Mouse (Mus musculus): ENCODE data around the gene Mylk.
"Not testable (repeated sequence)": the region's sequence is repeated elsewhere in the genome, so short reads cannot be mapped to it uniquely, and the experiment has no call there.

The Mylk gene

DNA sequence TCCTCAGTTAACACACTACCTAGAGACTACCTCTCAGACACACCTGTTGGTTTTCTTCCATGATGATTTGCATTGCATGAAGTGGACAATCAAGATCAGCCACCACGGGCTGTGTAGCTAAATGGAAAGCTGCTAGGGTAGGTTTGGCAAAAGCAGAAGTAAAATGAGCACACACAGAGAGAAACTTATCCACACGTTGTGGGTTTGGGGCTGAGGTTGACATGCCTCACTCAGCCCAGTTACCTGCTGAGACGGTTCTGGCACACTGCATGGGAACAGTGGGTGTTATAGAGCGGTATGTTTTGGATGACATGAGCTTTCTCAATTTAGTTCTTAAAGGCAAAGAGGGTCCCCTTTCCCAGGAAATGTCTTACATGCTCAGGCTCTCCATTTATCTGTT, 25.1 kb downstream of the Mylk start:
- no peak for DNase-seq (ENCODE audit: low spot score in 2 of 2)

DNA sequence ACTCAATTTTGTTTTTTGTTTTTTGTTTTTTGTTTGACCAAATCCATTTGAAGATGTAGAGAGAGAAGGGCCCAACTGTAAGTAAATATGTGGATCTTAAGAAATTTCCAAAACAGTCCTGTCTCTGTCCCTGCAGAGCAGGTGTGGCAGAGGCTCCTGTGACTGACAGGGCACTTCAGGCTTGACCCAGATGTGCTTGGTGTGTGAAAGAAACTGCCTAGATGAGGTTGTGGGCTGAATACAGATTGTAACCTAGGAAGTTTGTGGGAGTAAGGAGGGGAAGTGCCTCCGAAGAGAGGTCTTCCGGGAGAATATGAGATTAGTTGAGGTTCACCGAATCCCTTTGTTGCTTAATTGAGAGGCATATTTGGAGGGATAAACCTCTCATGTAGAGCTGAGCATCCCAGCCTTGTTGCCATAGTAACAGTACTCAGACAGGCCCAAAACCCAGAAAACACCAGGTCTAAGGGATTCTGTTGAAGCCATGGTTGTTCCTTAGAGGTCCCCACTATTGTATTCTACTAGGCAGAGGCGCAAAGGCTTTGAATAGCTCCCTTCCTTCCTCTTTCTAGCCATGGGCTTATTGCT, 27.5 kb downstream of the Mylk start:
- no peak for DNase-seq (ENCODE audit: low spot score in 2 of 2)

DNA sequence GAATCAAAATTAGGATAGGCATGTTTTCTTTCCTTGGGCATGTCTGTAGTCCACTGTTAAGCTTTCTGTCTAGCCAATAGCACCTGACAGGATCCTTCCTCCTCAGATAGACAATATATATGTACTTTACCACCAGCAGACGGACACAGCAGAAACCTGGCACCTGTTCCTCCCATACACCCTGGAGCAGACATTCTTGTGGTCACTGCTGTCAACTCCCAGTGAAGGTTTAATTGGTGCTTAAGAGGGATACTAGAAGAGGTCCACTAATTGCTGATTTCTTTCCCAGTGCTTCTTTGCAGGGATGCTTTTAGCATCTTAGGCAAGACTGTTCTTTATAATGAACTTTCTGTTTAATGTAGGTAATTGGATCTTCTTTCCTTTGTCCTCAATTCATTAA, 37.4 kb downstream of the Mylk start:
- DNase-seq (ENCODE audit: low spot score in 2 of 2): no peak

DNA sequence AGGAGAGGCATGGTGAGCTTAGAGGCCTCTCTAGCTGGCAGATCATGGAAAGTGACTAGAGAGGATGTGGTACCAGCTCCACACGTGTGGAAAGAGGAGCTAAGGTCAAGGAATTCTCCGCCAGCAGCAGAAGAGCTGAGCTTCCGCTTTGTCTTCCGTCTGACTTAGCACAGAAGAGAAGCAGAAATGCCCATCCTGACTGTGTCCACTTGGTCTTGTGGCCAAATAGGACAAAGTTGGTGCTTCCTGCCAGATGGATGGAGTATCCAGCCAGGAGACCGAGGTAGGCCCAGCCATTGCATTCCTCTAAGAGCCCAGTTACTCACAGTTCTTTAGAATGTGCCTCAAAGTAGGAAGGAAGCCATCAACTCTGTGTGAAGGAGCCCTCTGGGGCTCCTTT, 38.5 kb downstream of the Mylk start:
- no peak for DNase-seq (ENCODE audit: low spot score in 2 of 2)

DNA sequence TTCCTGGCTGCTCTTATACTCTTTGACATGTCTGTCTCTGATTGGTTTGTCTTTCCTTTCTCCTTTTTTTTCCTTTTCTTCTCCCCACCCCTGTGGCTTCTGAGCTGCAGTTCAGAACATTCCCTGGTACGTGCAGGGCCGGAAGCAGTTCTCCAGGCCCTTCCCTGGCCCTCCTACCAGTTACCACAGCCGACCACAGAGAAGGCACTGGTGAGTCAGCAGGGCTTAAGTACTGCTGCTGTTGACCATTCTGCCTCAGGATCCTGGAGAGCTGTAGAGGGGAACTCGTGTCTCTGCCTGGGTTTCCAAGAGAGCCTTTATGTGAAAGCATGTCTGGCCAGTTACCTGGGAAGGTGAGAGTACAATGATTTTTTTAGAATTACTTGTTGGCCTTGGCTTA, 39.7 kb downstream of the Mylk start:
- no peak for DNase-seq (ENCODE audit: low spot score in 2 of 2)

DNA sequence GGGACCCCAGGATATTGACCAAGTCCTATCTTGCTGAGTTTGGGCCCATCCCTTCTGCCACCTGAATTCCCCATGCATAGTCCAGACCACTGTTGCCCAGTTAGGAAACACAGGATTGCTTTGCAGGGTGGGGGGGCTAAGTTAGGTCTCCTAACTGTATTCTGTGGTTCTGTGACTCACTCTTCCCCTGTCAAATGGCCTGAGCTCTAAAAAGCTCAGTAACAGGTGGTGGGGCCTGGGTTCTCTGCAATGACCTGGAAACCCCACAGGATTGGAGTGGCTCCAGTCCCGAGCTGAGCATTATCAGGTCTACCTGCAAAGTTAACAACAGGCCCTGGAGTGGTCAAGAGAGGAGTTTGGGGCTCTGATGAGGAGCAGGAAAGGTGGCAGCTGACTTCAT, 47.5 kb downstream of the Mylk start:
- no peak for DNase-seq (ENCODE audit: low spot score in 2 of 2)

DNA sequence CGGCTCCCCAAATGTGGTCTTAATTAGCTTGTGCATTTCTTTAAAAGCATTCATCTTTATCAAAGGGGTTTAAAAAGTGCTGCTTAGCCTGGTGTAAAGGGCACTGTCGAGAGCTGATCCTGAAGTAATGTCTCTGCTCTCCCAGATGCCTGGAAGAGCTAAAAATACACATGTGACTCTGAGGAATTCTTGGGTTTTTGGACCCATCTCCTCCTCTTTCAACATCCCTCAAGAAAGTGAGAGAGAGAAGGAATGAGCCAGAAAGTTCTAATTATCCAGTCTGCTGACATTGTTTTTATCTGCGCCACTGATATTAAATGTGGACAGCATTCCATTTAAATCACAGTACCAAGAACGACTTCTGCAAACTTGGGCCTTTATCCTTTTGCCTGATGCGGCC, 48.0 kb downstream of the Mylk start:
- peak; percentile 9 to 12 for DNase-seq (ENCODE audit: low spot score in 2 of 2)

DNA sequence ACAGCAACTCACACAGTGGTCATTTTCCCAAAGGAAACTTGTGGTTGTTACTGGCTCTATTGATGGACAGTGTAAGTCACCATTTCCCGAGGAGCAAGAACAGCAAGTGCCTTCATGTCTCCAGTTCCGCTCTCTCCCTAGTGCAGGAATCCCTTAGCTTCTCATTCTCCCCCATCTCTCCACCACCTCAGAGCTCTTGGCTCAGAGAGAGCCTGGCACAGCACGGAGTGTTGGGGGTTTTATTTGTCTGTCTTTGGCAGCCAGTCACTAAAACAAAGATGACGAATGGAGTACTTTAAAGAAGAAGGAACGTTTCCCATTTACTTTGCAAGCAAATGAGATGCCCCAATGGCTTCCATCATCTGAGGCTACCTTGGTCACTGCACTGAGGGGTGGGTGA, 56.2 kb downstream of the Mylk start:
- no peak for DNase-seq (ENCODE audit: low spot score in 2 of 2)

DNA sequence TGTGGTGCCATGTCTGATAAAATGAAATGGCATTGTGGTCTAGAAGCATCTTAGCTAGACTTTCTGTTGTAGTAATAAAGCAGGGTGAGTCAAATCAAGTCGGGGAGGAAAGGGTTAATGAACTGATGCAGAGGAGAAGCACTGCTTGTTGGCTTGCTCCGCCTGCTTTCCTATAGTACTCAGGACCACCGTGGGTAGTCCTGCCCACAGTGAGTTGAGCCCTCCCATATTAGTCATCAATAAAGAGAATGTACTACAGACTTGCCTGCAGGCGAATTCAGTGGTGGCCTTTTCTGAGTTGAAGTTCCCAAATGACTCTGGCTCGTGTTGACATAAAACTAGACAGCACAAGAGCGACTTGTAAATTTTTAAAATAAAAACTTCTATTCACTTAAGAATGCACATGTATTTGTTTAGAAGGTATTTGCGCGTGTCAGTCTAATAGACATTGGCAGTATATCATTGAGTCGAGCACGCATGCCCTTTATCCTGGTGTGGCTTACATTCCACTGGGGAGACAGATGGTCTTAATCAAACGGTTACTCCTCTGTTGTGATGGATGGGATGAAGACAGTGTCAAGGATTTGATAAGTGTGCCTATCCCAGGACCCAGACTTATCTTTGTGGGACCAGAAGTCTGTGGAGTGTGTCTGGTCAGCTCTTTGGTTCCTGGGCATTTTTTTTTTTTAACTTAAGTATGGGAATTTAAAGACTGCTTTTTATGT, 59.4 kb downstream of the Mylk start:
- DNase-seq (ENCODE audit: low spot score in 2 of 2): no peak

DNA sequence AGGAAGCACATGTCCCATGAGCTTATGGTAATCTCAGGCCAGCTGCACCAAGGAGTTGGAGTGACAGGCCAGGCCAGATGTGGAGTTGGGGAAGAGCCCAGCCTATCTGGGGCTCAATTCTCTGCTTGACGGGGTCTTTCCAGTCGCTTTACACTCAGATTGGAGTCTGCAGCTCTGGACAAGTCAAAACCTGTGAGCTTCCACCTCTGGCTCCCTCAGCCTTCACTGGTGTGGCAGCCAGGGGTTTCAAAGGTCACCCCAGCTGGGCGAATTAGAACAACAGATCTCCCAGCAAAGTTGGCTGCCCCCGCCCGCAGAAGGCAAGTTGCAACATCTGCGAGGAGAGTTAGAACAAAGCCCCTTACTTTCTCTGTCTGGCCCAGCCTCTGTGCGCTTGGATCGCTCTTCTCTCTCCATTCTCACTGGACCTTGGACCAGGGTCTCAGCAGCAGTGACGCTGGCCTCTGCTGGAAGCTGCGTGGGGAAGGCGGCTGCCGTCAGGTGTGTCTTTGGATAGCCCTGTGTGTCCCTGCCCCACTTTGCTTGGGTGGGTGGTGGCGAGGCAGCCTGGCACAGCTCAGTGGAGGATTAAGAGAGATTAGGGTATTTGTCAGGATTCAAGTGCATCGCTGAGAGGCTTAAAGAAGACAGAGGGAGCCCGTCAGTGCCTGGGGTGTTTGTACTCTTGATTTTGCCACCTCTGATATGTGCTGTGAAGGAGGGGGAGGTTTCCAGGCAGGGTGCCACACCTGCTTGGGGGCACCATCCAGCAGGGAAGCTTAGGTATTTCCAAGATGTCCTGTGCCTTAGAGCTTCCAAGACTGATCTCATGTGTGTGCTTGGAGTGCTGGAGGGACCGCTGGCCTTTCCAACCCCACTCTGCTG, 62.1 kb downstream of the Mylk start:
- peak; percentile 35 to 44 for DNase-seq (ENCODE audit: low spot score in 2 of 2)

DNA sequence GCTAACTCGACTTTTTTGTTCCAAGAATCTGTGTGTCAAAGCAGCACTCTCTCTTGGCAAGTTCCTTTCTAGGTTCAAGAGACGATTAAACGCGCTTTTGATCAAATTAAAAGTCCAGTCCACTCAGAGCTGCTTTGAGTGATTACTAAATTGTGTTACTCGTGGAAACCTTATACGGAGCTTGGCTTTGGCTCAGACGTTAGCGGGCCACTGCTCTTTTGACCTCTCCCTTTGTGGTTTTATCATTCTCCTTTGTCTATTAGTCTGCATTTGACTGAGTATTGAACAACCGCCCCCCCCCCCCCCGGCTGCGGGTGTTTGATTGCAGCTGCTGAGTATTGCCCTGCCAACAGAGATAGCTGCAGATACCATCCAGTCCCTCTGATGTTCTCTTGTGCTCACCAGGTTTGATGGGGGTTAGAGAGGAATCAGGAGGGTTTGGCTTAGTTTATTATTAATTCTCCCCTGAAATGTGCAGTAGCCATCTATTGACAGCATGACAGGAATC, 62.8 kb downstream of the Mylk start:
- peak in 1 of 2 experiments; percentile 3 for DNase-seq (ENCODE audit: low spot score in 2 of 2)

DNA sequence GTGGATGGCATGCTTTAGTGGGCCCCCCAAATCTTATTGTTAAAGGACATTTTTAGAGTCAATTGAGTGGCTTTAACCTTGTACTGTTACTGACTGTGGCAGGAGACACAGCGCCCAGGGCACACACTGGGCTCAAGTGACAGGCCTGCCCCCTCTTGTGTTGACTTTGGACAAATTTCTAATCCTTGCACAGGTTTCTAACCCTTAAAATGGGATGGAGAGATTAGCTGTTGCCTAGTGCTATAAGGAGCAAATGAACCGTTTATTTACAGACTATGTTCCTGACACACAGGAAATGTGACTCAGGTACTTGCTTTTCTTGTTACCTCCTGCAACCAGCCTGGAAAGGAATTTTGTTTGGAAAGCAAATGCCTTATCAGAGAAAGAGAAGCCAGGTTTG, 67.2 kb downstream of the Mylk start:
- no peak for DNase-seq (ENCODE audit: low spot score in 2 of 2)

DNA sequence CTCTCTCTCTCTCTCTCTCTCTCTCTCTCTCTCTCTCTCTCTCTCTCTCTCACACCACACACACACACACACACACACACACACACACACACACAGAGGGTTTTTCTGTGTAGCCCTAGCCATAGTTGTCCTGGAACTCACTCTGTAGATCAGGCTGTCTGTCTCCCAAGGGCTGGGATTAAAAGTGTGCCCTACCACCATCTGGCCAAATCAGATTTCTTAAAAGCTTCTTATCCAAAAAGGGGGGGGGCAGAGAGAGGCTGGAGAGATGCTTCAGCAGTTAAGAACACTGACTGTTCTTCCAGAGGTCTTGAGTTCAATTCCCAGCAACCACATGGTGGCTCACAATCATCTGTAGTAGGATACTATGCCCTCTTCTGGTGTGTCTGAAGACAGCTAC, 68.2 kb downstream of the Mylk start:
- not testable (repeated sequence) for DNase-seq (ENCODE audit: low spot score in 2 of 2)

DNA sequence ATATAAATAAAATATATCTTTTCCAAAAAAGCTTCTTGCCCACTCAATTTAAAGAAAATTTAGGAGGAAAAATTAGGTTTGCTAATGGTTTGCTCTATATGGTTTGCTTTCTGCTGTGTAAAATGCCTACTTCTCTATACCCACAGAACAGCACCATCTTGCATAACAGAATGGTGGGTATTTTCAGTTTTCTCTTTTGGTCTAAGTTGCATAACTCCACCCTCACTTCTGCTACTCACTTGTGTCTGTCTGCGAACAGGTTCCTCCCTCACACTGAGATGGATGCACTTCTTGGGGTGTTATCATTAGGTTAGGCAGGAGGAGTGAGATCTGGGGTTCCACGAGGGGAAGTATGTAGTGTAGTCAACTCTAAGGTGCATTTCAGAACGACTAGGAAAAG, 68.6 kb downstream of the Mylk start:
- no peak for DNase-seq (ENCODE audit: low spot score in 2 of 2)

DNA sequence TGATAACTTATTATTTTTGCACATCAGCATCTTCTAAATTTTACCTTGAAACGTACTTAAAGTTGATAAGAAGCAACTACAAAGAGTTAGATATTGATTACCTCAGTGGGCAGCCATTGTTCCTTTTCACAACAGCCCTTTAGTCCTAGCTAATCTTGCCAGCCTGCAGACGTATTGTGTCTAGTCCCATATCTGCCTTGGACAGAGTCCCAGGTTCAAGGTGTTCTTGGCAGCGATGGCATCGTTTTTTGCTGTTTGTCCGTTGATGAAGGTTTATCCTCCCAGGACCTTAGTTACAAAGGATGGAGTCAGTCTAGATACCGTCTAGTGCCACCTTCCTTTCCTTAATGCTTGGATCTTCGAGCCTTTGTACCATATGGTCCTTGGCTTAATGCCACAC, 69.6 kb downstream of the Mylk start:
- DNase-seq (ENCODE audit: low spot score in 2 of 2): no peak

DNA sequence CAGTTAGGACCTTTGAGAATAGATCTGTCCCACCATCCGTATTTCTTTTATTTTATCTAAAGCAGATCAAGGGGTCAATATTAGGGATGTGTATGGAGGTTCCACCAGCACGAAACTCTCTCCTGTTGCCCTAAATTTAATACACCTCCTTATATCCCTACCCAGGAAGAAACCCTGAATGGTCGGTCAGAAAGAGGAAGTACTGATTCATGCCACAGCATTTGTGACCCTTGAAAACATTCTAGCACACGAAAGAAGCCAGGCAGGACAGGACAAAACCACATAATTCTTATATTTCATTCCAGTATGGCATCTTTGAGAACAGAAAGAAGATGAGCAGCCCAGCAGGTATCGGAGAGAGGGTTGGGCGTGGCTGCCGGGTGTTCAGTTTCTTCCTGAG, 71.5 kb downstream of the Mylk start:
- DNase-seq (ENCODE audit: low spot score in 2 of 2): no peak

DNA sequence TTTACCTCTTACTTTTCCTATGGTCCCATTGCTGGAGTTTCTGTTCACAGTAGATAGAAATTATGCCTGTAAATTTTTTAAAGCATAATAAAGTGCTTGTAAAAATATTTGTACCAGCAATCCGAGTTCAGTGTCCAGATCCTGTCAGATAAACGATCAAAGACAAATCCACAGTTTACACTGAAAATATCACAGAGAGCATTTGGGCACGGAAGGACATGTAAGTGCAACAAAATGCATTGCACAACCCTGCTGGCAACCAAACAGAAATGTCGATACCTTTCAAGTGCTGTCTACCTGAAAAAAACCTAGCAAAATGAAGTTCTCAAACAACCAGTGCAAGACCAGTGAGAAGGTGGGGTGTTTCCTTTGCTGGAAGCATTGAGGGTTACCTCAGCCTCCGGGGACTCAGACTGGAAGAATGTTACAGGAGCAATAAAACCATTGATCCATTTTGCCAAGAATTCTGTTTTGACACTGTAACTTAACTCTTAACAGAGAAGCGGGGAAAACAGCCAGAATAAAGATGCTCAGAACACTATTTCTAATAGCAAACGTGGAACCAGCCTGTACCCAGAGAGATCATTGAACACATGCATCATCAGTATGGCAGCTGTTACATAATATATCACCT, 80.2 kb downstream of the Mylk start:
- no peak for DNase-seq (ENCODE audit: low spot score in 2 of 2)

DNA sequence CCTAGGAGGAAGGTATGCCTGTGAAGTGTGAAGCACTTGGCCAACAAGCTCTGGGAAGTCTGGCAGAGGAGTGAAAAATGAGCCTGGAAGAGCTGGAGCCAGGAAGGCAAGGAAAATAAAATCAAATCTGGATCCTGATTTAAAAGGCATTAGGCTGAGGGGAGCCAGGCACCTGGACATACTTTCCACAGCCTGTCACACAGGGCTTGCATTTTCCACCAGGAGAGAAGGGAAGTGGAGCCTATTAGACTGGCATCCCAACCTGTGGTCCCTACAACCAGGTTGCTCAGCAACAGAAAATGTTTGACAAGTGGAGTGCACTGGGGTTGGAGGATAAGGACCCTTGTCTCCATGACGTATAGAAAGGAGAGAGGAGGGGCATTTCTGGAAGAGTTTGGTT, 89.5 kb downstream of the Mylk start:
- DNase-seq (ENCODE audit: low spot score in 2 of 2): no peak

DNA sequence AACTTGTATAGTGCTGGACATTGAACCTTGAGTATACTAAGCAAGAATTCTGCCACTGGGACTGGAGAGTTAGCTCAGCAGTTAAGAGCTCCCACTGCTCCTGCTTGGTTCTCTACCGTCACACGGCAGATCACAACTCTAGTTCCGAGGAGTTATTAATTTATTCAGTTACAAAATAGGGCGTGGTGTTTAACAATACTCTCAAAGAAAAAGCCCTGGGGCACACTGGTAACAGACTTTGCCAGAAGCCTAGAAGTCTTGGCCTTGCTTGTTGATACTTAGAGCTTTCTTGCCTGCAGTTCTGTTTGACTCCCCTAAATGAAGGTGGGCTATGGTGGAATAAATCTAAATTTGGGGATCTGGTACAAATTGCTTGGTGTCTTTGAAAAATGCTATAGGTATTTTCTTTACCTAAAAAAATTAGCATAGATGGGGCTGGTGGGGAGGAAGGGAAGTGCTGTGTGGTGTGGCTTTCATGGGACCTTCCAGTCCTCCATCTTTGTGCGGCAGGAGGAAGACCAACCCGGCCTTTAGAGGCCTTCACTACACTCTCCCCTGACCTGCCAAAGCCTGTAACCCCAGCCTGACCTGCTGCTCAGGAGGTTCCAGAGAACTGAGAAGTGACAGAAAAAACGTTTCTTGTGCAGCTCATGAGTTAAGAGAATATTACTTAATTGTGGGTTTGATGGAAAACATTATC, 94.1 kb downstream of the Mylk start:
- no peak for DNase-seq (ENCODE audit: low spot score in 2 of 2)

DNA sequence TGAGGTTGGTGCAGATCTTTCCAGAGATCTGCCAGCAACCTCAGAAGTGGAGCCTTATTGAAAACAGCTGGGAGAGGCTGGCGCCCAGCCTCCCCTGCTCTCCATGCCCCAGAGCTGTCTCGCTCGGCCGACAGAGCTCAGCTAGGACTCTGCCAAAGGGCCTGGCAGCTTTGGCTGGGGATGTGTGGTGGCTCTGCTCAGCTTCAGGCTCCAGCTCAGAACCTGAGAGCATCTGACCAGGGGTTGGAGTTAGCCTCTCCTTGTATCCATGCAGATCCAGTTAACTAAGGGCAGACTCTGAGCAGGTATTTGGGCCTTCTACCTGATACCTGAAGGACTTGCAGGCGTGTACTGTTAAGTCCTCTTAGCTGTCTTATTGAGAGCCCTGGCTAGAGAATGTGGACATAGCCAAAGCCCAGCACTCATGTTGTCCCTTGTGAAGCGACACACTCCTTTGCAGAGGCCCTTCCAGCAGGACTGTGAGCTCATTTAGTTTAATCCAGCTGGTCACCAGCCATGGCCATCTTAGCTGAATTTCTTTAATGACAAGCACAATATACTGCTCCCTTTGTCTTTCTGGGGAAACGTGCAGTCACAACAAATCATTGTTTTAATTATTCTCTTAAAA, 94.8 kb downstream of the Mylk start:
- no peak for DNase-seq (ENCODE audit: low spot score in 2 of 2)

DNA sequence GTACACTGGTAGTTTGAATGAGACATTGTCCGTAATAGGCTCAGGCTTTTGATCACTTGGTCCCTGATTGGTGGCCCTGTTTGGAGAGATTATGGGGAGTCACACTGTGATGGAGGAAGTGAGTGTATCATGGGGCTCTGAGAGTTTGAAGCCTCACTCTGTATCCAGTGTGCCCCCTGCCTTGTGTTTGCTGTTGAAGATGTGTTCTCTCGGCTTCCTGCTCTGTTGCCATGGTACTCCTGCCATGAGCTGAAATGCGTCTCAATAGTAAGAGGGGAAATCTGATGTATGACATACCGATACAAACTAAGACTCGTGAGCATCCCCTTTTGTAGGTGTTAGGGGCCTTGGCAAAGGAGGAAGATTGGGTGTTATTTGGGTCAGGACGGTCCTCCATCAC, 99.8 kb downstream of the Mylk start:
- DNase-seq (ENCODE audit: low spot score in 2 of 2): no peak
